Mouse (Mus musculus) forebrain, embryonic 15.5 days (tissue): ENCODE data around the gene Serpinb7. TPM values are rescaled to one million over a fixed set of nuclear protein-coding genes. Genes with fewer than 3 reads are reported as not detected.

Source experiments
- ATAC-seq: fragments of 200-750 bp; cut with Nextera tagmentation; replicated peaks from 2 replicates; pipeline ENCODE4 v1.8.0; 2017; ENCODE audit warnings: mild to moderate bottlenecking, moderate TSS enrichment, moderate library complexity
- H3K27ac ChIP-seq: fragments of 300-500 bp; sonication (generic); replicated peaks from 2 replicates; pipeline ENCODE4 v1.5.1; 2015; ENCODE audit warnings: mild to moderate bottlenecking, inconsistent platforms
- H3K27me3 ChIP-seq: fragments of 300-500 bp; sonication (generic); 2 replicates; pipeline ENCODE4 v1.6.1; 2015; ENCODE audit warnings: inconsistent platforms
- H3K36me3 ChIP-seq: fragments of 300-500 bp; sonication (generic); 2 replicates; pipeline ENCODE4 v1.6.1; 2015; ENCODE audit warnings: mild to moderate bottlenecking, inconsistent platforms
- H3K4me1 ChIP-seq: fragments of 300-500 bp; sonication (generic); 2 replicates; pipeline ENCODE4 v1.6.1; 2015; ENCODE audit warnings: inconsistent platforms
- H3K4me2 ChIP-seq: fragments of 300-500 bp; sonication (generic); replicated peaks from 2 replicates; pipeline ENCODE4 v1.6.1; 2015; ENCODE audit warnings: mild to moderate bottlenecking, inconsistent platforms
- H3K4me3 ChIP-seq: fragments of 300-500 bp; sonication (generic); 2 replicates; pipeline ENCODE4 v1.5.1; 2015; ENCODE audit warnings: mild to moderate bottlenecking, inconsistent platforms
- H3K9ac ChIP-seq: fragments of 300-500 bp; sonication (generic); replicated peaks from 2 replicates; pipeline ENCODE4 v1.6.1; 2015; ENCODE audit warnings: mild to moderate bottlenecking, inconsistent platforms
- H3K9me3 ChIP-seq: fragments of 300-500 bp; sonication (generic); 2 replicates; pipeline ENCODE4 v1.6.1; 2016; ENCODE audit warnings: inconsistent platforms
- WGBS: fragments of 180-500 bp; shearing (Covaris S2); methylation state at CpG from one replicate; pipeline ENCODE4 v1.1.7; 2015; ENCODE audit warnings: mixed read lengths; 5-methylcytosine and 5-hydroxymethylcytosine counted together
- polyA plus RNA-seq: library from polyadenylated mRNA; unstranded; fragments of >200 nt; fragmentation: Nextera tagmentation; extraction: Ambion mirVana; gene quantifications from 2 replicates; pipeline ENCODE4 v1.2.1, GENCODE M21; 2015

The Serpinb7 gene
- polyA plus RNA-seq, 1 experiment from 2014 or later = not detected

DNA sequence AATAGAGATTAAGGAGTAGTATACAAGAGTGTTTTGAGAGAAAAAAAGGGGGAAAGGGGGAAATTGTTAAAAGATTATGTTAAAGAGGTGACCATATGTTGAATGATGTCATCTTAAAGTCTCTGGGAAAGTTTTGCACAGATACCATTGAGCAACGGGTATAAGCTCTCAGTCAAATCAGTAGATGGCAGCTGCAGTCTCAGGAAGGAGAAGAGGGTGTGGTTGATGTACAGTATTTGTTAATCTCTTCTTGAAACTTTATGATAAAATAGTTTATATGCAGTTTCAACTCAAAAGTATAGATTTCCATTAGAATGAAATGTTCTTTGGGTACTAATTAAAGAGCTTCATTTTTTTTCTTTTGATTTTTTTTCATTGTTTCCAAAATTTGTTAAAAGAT is 2.0 kb upstream of the Serpinb7 start:
- H3K36me3 ChIP-seq = no peaks in the 10 kb centered on the region
- H3K9ac ChIP-seq = no peak overlapping the region
- ATAC-seq = no peak
- WGBS = 75% methylated on average over 1 of the region's 1 CpGs
- no peak overlapping the region for H3K27ac ChIP-seq
- H3K9me3 ChIP-seq = no peaks in the 10 kb centered on the region
- H3K4me1 ChIP-seq = no peaks in the 10 kb centered on the region
- H3K4me3 ChIP-seq = no peak overlapping the region
- H3K27me3 ChIP-seq = no peaks in the 10 kb centered on the region
- no peak overlapping the region for H3K4me2 ChIP-seq

DNA sequence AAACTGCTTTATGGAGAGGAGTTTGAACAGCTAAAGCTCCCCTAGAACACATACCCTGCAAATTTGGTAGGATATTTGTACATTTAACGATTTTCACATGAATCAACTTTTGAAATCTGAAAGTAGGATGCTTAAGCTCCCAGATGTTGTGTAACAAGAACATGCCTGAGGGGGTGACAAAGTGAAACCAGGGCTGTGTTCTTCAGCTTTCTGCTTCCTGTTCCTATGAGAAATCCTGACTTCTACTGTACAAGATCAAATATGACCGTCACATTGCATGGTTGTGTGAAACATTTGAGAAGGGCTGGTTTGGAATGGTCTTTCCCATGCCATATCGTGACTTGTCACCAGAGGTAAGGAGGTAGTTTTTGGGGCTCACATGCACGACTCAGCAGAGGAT is 2.6 kb downstream of the Serpinb7 start:
- Histone ChIP-seq H3K9ac (no peak overlapping the region), H3K27ac (no peak overlapping the region), H3K4me1 (no peaks in the 10 kb centered on the region), H3K9me3 (no peaks in the 10 kb centered on the region), H3K36me3 (no peaks in the 10 kb centered on the region), H3K27me3 (no peaks in the 10 kb centered on the region), H3K4me2 (no peak overlapping the region), H3K4me3 (no peak overlapping the region)
- WGBS = 81% methylated on average over 4 of the region's 4 CpGs
- ATAC-seq = no peak

DNA sequence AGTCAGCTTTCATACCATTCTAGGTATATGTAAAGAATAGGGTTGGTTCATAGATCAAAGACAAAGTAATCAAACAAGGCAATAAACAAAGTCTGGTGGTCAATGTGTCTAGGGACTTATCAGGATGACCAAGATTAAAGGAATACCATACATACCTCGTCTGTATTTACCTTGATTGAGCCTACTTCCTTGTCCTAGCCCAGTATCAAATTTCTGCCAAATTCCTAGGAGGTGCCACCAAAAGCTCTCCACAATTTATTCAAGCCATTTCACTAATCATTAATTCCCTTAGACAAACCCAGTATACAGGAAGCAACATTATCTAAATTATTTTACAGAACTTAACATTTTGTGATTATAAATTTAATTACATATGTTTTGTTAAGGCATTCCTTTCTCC is 15.2 kb downstream of the Serpinb7 start:
- no peaks in the 10 kb centered on the region for H3K27me3 ChIP-seq
- no peak for ATAC-seq
- no peaks in the 10 kb centered on the region for H3K4me1 ChIP-seq
- H3K27ac ChIP-seq = no peak overlapping the region
- no peak overlapping the region for H3K4me3 ChIP-seq
- 43% methylated on average over 1 of the region's 1 CpGs for WGBS
- no peak overlapping the region for H3K4me2 ChIP-seq
- no peaks in the 10 kb centered on the region for H3K36me3 ChIP-seq
- no peaks in the 10 kb centered on the region for H3K9me3 ChIP-seq
- no peak overlapping the region for H3K9ac ChIP-seq

DNA sequence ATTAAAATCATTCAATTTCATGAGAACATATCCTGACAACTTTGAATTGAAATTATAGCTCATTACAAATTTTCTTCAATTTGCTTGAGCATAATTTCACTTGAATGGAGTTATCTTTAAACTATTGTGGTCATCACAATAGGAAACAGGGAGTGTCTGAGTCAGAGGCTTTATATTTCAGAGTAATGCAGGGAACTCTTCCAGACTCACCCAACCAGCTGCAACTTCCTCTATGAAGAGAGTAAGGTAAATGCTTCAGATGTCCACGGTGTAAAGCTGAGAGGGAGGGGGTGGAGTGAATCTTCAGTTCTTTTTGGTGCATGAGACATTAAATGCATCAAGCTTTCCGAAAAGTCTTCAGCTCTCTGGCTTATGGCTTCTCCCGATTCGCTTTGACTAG is 23.0 kb downstream of the Serpinb7 start:
- H3K27me3 ChIP-seq = no peaks in the 10 kb centered on the region
- H3K4me1 ChIP-seq = no peaks in the 10 kb centered on the region
- H3K4me2 ChIP-seq = no peak overlapping the region
- H3K9me3 ChIP-seq = no peaks in the 10 kb centered on the region
- no peak overlapping the region for H3K9ac ChIP-seq
- H3K4me3 ChIP-seq = no peak overlapping the region
- no peak for ATAC-seq
- H3K27ac ChIP-seq = no peak overlapping the region
- H3K36me3 ChIP-seq = no peaks in the 10 kb centered on the region
- WGBS = 83% methylated on average over 4 of the region's 4 CpGs

DNA sequence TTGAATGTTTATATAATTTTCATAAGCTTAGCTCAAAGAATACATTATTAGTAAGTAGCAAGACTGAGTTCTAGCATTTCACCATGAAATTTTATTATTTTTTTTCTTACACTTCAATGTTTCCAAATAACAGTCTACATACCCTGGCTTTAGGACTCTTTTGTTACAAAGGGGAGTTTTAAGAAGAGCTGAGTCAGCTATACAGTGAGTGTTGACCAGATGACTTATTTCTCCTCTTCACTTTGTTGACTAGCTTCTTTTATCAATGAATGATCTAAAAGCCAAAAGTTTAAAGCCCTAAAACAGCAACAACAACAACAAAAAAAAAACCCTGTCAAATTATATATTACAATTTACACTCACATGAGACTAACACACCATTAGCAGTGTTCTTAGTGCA is 31.8 kb downstream of the Serpinb7 start:
- H3K4me2 ChIP-seq = no peak overlapping the region
- no peaks in the 10 kb centered on the region for H3K27me3 ChIP-seq
- no peaks in the 10 kb centered on the region for H3K4me1 ChIP-seq
- no peaks in the 10 kb centered on the region for H3K36me3 ChIP-seq
- H3K9me3 ChIP-seq = no peaks in the 10 kb centered on the region
- H3K9ac ChIP-seq = no peak overlapping the region
- H3K4me3 ChIP-seq = no peak overlapping the region
- H3K27ac ChIP-seq = no peak overlapping the region
- no peak for ATAC-seq

DNA sequence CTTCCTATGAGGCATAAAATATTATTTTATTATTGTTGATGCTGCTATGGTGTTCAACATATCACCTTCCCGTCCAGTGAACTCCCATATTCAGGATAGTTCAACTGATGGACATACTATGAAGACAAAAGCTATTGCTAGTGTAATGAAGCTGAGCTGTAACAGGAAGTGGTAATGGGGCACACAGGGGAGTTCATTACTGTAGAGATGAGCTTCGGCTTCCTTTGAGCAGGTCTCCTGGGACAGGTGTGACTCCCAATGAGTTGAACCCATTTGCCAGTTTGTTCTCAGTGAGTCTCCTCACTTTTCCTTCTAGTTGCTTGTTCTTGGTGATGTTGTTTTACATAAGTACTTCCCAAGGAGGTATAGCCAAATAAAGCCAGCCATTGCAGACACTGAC is 36.1 kb downstream of the Serpinb7 start:
- H3K4me1 ChIP-seq = no peaks in the 10 kb centered on the region
- no peaks in the 10 kb centered on the region for H3K27me3 ChIP-seq
- no peak overlapping the region for H3K4me3 ChIP-seq
- no peaks in the 10 kb centered on the region for H3K36me3 ChIP-seq
- no peak overlapping the region for H3K4me2 ChIP-seq
- WGBS = 83% methylated on average over 2 of the region's 2 CpGs
- no peak for ATAC-seq
- no peaks in the 10 kb centered on the region for H3K9me3 ChIP-seq
- no peak overlapping the region for H3K27ac ChIP-seq
- no peak overlapping the region for H3K9ac ChIP-seq

DNA sequence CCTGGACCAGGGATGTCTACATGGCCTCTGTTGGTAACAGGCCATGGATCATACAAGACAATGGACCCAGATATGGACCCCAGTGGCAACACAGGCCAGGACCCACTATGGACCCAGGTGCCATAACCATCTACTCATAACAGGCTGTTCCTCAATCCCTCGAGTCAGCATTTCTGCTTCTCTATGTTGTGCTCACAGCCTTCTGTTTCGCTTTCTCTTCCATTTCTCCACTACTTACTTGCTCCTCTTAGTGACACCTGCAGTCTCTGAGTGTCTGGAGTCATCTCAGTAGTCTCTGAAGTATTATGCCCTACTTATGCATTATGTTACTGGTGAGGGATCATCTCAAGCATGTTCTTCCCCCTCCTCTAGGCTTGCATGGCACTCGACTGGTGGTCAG is 40.0 kb downstream of the Serpinb7 start:
- H3K36me3 ChIP-seq = no peaks in the 10 kb centered on the region
- no peak overlapping the region for H3K9ac ChIP-seq
- H3K4me3 ChIP-seq = no peak overlapping the region
- no peak overlapping the region for H3K27ac ChIP-seq
- no peaks in the 10 kb centered on the region for H3K9me3 ChIP-seq
- H3K4me2 ChIP-seq = no peak overlapping the region
- 87% methylated on average over 3 of the region's 3 CpGs for WGBS
- no peak for ATAC-seq
- no peaks in the 10 kb centered on the region for H3K27me3 ChIP-seq
- H3K4me1 ChIP-seq = no peaks in the 10 kb centered on the region

DNA sequence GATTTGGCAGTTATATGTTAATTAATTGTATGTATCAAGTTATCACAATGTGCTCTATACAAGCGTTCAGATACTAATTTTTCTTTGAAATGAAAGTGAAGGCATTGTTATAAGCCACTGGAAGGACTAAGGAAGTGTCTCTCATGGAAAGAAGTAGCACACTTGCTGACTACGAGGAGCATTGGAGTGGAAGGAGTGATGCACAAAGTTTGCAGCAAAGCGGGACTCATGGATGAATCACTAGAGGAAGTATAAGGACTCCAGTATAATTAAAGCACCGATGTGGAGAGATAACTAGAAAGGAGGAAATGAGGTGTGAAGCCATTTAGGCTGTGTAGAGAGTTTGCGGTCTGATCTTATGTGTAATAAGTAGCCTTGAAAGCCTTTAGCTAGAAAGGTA is 45.9 kb downstream of the Serpinb7 start:
- Histone ChIP-seq H3K27me3 (no peaks in the 10 kb centered on the region), H3K27ac (no peak overlapping the region), H3K4me1 (no peaks in the 10 kb centered on the region), H3K36me3 (no peaks in the 10 kb centered on the region), H3K4me3 (no peak overlapping the region), H3K9me3 (no peaks in the 10 kb centered on the region), H3K4me2 (no peak overlapping the region), H3K9ac (no peak overlapping the region)
- no peak for ATAC-seq
- 46% methylated on average over 5 of the region's 5 CpGs for WGBS

DNA sequence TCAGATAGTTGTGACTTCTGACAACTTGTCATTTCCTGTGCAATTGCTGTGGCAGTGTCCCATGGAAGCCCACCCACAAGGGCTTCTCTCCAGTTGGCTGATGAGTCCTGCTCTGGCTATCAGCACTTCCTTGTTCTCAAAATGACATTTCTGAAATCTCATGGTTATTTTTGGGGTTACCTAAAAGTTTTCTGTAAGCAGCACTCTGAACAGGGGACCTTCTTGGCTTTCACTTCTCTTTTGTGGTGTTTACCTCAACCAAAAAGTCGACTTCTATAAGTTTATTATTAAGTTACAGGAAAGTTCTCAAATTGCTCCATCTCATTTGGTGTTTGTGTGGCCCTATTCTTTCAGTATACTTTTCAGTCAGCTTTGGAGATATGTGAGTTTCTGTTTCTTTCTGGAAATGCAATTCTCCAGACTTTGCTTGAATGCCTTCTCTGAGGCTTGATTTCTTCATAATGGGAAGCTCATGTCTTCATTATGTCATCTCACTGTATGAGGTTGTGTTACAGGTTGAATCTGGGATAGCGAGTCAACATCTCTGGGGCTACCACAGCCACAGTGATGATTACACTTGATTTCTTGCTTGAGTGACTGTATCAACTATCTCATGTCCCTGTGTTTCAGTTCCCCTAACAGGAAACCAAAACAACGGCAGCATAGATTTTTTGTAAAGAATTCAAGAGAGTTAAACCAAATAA is 47.9 kb downstream of the Serpinb7 start:
- WGBS = 80% methylated on average over 3 of the region's 3 CpGs
- Histone ChIP-seq H3K36me3 (no peaks in the 10 kb centered on the region), H3K9ac (no peak overlapping the region), H3K9me3 (no peaks in the 10 kb centered on the region), H3K27me3 (no peaks in the 10 kb centered on the region), H3K4me2 (no peak overlapping the region), H3K4me1 (no peaks in the 10 kb centered on the region), H3K4me3 (no peak overlapping the region), H3K27ac (no peak overlapping the region)
- no peak for ATAC-seq

DNA sequence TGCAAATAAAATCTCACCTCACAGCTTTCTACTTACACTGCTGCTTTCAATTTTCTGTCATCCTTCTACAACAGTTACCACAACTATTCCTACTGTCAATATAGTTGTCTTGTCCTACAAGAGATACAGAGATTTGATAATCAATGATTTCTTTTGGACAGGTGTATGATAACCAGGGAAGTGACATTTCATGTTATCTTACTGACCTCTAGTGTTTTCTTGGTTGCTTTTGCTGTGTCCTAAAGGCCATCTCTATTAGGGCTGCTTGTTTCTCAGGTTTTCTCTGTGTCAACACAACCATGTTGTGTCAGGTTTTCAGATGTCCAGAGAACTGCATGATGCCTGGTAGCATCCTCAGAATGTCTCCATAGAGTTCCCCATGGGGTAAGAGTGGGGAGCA is 80.5 kb downstream of the Serpinb7 start:
- no peaks in the 10 kb centered on the region for H3K36me3 ChIP-seq
- no peak overlapping the region for H3K4me2 ChIP-seq
- H3K4me1 ChIP-seq = no peaks in the 10 kb centered on the region
- ATAC-seq = no peak
- H3K4me3 ChIP-seq = no peak overlapping the region
- H3K9me3 ChIP-seq = no peaks in the 10 kb centered on the region
- no peak overlapping the region for H3K9ac ChIP-seq
- H3K27me3 ChIP-seq = no peaks in the 10 kb centered on the region
- no peak overlapping the region for H3K27ac ChIP-seq

DNA sequence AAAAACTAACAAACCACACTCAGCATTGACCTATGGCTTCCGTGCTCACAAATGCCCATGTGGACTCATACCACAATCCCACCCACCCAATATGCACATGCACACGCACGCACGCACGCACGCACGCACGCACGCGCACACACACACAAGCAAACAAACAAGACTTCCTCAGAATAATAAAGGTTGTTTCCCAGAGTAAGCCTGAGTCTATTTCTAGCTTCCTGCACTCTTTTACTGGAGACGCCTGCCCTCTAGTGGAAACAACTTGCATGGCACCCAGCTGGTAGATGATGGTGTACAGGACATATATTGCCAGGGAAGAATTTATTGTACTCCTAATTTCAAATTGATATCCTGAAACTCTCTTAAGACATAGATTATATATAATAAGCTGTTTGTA is 82.0 kb downstream of the Serpinb7 start:
- Histone ChIP-seq H3K4me3 (no peak overlapping the region), H3K9me3 (no peaks in the 10 kb centered on the region), H3K4me2 (peak overlapping the region; percentile 23; the same call in 1 of the 2 replicates), H3K4me1 (no peaks in the 10 kb centered on the region), H3K27ac (no peak overlapping the region), H3K36me3 (no peaks in the 10 kb centered on the region), H3K9ac (no peak overlapping the region), H3K27me3 (no peaks in the 10 kb centered on the region)
- ATAC-seq = peak; percentile 95
- WGBS = 31% methylated on average over 11 of the region's 11 CpGs

DNA sequence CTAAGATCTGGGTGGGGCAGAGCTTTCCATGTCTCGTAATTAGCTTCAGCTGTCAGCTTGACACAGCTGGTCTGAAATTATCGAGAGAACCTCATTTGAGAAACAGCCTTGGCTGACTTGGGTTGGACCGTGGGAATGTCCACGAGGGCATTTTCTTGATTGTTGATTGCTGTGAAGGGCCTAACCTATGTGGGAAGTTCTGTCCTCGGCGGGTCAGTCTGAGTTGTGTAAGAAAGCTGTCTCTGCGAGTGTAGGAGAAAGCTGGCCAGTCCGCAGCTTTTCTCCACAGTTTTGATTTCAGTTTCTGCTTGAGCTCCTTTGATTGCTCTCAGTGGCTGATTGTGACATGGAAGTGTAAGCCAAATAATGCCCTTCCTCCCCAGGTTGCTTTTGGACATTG is 90.1 kb downstream of the Serpinb7 start:
- Histone ChIP-seq H3K27me3 (no peaks in the 10 kb centered on the region), H3K4me1 (no peaks in the 10 kb centered on the region), H3K9ac (no peak overlapping the region), H3K36me3 (no peaks in the 10 kb centered on the region), H3K4me2 (no peak overlapping the region), H3K9me3 (no peaks in the 10 kb centered on the region), H3K4me3 (no peak overlapping the region), H3K27ac (no peak overlapping the region)
- no peak for ATAC-seq
- WGBS = 84% methylated on average over 8 of the region's 8 CpGs

DNA sequence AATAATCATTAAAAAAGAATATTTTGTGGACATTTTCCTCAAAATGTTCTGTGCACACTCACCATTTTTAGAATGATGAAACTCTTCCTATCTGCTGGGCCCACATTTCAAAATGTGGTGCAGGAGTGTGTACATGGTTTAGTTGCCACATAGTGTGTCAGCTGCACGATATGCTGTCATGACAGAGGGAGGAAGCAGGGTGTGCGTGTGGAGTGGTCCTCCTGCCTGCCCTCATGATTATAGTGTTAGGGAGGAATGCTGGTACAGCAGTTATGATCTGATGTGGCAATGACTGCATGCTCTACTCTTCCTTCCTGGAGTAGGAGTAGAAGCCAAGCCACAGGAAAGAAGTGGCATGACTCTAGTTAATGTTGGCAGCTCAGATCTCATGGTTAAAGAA is 97.3 kb downstream of the Serpinb7 start:
- no peaks in the 10 kb centered on the region for H3K9me3 ChIP-seq
- H3K27ac ChIP-seq = no peak overlapping the region
- H3K36me3 ChIP-seq = no peaks in the 10 kb centered on the region
- H3K9ac ChIP-seq = no peak overlapping the region
- no peak overlapping the region for H3K4me3 ChIP-seq
- H3K4me2 ChIP-seq = no peak overlapping the region
- H3K4me1 ChIP-seq = no peaks in the 10 kb centered on the region
- 82% methylated on average over 2 of the region's 2 CpGs for WGBS
- H3K27me3 ChIP-seq = no peaks in the 10 kb centered on the region
- ATAC-seq = no peak
